In genomic region chr8:94950458-94950857, GRCm38 (mm10) we compare ENCODE assay signal across 15 mouse cellular contexts. TPM values are rescaled to one million over a fixed set of nuclear protein-coding genes. Genes with fewer than 3 reads are reported as not detected.
DNase-seq lines count a peak whose midpoint lies in the region; ATAC-seq lines count a peak whose summit lies in the region.
"Had no signal": no experiment of that assay in that cellular context is flagged by ENCODE, and none has a peak within 500 bp of the region (broad histone marks: within the 10 kb centered on the region; RNA-seq: fewer than 3 reads in every experiment).

No protein-coding gene starts in this region.

- no peak overlapping the region for H3K4me2 ChIP-seq in forebrain, embryonic 12.5 days
- no peak overlapping the region for H3K4me2 ChIP-seq in forebrain, embryonic 14.5 days (ENCODE audit: low read length)
- H3K4me2 ChIP-seq in neural tube, embryonic 13.5 days, result no peak overlapping the region
- H3K4me2 ChIP-seq in neural tube, embryonic 15.5 days, result no peak overlapping the region
- H3K4me2 ChIP-seq in midbrain, embryonic 14.5 days (ENCODE audit: low read length), result no peak overlapping the region
- H3K4me2 ChIP-seq: heart, embryonic 15.5 days; limb, embryonic 15.5 days; lung, embryonic 14.5 days had no signal

- H3K27ac ChIP-seq in forebrain, embryonic 12.5 days, result no peak overlapping the region
- no peak overlapping the region for H3K27ac ChIP-seq in forebrain, embryonic 14.5 days (ENCODE audit: low read depth, low read length)
- H3K27ac ChIP-seq in neural tube, embryonic 13.5 days (replicated peaks), result no peak overlapping the region
- no peak overlapping the region for H3K27ac ChIP-seq in neural tube, embryonic 15.5 days (replicated peaks)
- H3K27ac ChIP-seq in midbrain, embryonic 14.5 days (replicated peaks; ENCODE audit: low read depth, low read length), result no peak overlapping the region; the same call in 1 of the 2 replicates
- H3K27ac ChIP-seq: gastrocnemius, adult 2 months; heart, embryonic 15.5 days; limb, embryonic 15.5 days; liver, embryonic 14.5 days had no signal

- H3K9me3 ChIP-seq in forebrain, embryonic 12.5 days, result no peaks in the 10 kb centered on the region
- H3K9me3 ChIP-seq in forebrain, embryonic 14.5 days (replicated peaks; ENCODE audit: control insufficient read depth, low read length), result no peaks in the 10 kb centered on the region
- no peaks in the 10 kb centered on the region for H3K9me3 ChIP-seq in neural tube, embryonic 13.5 days
- H3K9me3 ChIP-seq in neural tube, embryonic 15.5 days (replicated peaks), result no peaks in the 10 kb centered on the region
- no peaks in the 10 kb centered on the region for H3K9me3 ChIP-seq in midbrain, embryonic 14.5 days (ENCODE audit: control insufficient read depth, low read length)
- H3K9me3 ChIP-seq: heart, embryonic 15.5 days; limb, embryonic 15.5 days had no signal

- H3K4me1 ChIP-seq in forebrain, embryonic 12.5 days, result peaks cover 6% of the 10 kb centered on the region
- peaks cover 5% of the 10 kb centered on the region; the same call in 1 of the 2 replicates for H3K4me1 ChIP-seq in forebrain, embryonic 14.5 days (ENCODE audit: control insufficient read depth, insufficient read depth, low read length)
- peaks cover 34% of the 10 kb centered on the region for H3K4me1 ChIP-seq in neural tube, embryonic 13.5 days (replicated peaks)
- H3K4me1 ChIP-seq in neural tube, embryonic 15.5 days, result peaks cover 17% of the 10 kb centered on the region
- H3K4me1 ChIP-seq in midbrain, embryonic 14.5 days (ENCODE audit: control insufficient read depth, insufficient read depth, low read length), result no peaks in the 10 kb centered on the region

- WGBS in forebrain, embryonic 12.5 days, result 78% methylated on average over 5 of the region's 5 CpGs
- 76% methylated on average over 5 of the region's 5 CpGs for WGBS in forebrain, embryonic 14.5 days
- 71% methylated on average over 5 of the region's 5 CpGs for WGBS in neural tube, embryonic 13.5 days
- WGBS in neural tube, embryonic 15.5 days, result 77% methylated on average over 5 of the region's 5 CpGs
- 75% methylated on average over 5 of the region's 5 CpGs for WGBS in midbrain, embryonic 14.5 days

- no peak overlapping the region for H3K9ac ChIP-seq in forebrain, embryonic 12.5 days
- no peak overlapping the region for H3K9ac ChIP-seq in forebrain, embryonic 14.5 days (ENCODE audit: low read length)
- no peak overlapping the region for H3K9ac ChIP-seq in neural tube, embryonic 13.5 days
- no peak overlapping the region for H3K9ac ChIP-seq in neural tube, embryonic 15.5 days (replicated peaks)
- H3K9ac ChIP-seq in midbrain, embryonic 14.5 days (replicated peaks; ENCODE audit: low read length), result no peak overlapping the region
- H3K9ac ChIP-seq: heart, embryonic 15.5 days; limb, embryonic 15.5 days; liver, embryonic 14.5 days; lung, embryonic 14.5 days had no signal

- H3K27me3 ChIP-seq in forebrain, embryonic 12.5 days, result no peaks in the 10 kb centered on the region
- H3K27me3 ChIP-seq in forebrain, embryonic 14.5 days (replicated peaks; ENCODE audit: control insufficient read depth, insufficient read depth, low read length), result no peaks in the 10 kb centered on the region
- no peaks in the 10 kb centered on the region for H3K27me3 ChIP-seq in neural tube, embryonic 13.5 days
- no peaks in the 10 kb centered on the region for H3K27me3 ChIP-seq in neural tube, embryonic 15.5 days (replicated peaks)
- H3K27me3 ChIP-seq in midbrain, embryonic 14.5 days (ENCODE audit: control insufficient read depth, insufficient read depth, low read length), result no peaks in the 10 kb centered on the region
- H3K27me3 ChIP-seq: limb, embryonic 15.5 days had no signal

- no peaks in the 10 kb centered on the region for H3K36me3 ChIP-seq in forebrain, embryonic 12.5 days (replicated peaks)
- no peaks in the 10 kb centered on the region for H3K36me3 ChIP-seq in forebrain, embryonic 14.5 days (ENCODE audit: control insufficient read depth, insufficient read depth, low read length)
- H3K36me3 ChIP-seq in neural tube, embryonic 13.5 days, result no peaks in the 10 kb centered on the region
- no peaks in the 10 kb centered on the region for H3K36me3 ChIP-seq in neural tube, embryonic 15.5 days
- H3K36me3 ChIP-seq in midbrain, embryonic 14.5 days (ENCODE audit: control insufficient read depth, insufficient read depth, low read length), result no peaks in the 10 kb centered on the region
- H3K36me3 ChIP-seq: heart, embryonic 15.5 days; limb, embryonic 15.5 days had no signal

- DNase-seq in forebrain, embryonic 14.5 days (ENCODE audit: low spot score), result no peak
- no peak for DNase-seq in midbrain, embryonic 14.5 days
- no peak for DNase-seq in urinary bladder, postnatal 4 days (ENCODE audit: low spot score in 2 of 2)
- DNase-seq in retina, embryonic 14.5 days (ENCODE audit: low spot score), result no peak

- no peak overlapping the region for H3K4me3 ChIP-seq in forebrain, embryonic 12.5 days (replicated peaks)
- H3K4me3 ChIP-seq in forebrain, embryonic 14.5 days (ENCODE audit: low read depth, low read length), result no peak overlapping the region
- no peak overlapping the region for H3K4me3 ChIP-seq in neural tube, embryonic 13.5 days
- no peak overlapping the region for H3K4me3 ChIP-seq in neural tube, embryonic 15.5 days (replicated peaks)
- no peak overlapping the region for H3K4me3 ChIP-seq in midbrain, embryonic 14.5 days (replicated peaks; ENCODE audit: low read depth, low read length)
- H3K4me3 ChIP-seq: gastrocnemius, adult 2 months; heart, embryonic 15.5 days; limb, embryonic 15.5 days had no signal

- peak; percentile 40 for ATAC-seq in forebrain, embryonic 12.5 days (ENCODE audit: low FRiP score)
- no peak for ATAC-seq in forebrain, embryonic 14.5 days
- ATAC-seq in neural tube, embryonic 13.5 days (ENCODE audit: low read depth), result peak; percentile 45; the same call in 1 of the 2 replicates
- no peak; the same call in 1 of the 2 replicates for ATAC-seq in neural tube, embryonic 15.5 days (ENCODE audit: low FRiP score)
- peak; percentile 34; the same call in 1 of the 2 replicates for ATAC-seq in midbrain, embryonic 14.5 days (ENCODE audit: low FRiP score, low TSS enrichment)

RNA-seq across cellular contexts. Expression of gene Adgrg1, which starts 24.1 kb away (rescaled TPM):
- polyA plus RNA-seq in forebrain, embryonic 12.5 days (2016; fragmentation: Nextera tagmentation; extraction: Ambion mirVana), result 180 and 222 TPM in 2 replicates
- polyA plus RNA-seq in forebrain, embryonic 14.5 days (2014; fragmentation: Nextera tagmentation; extraction: Ambion mirVana), result 145 and 157 TPM in 2 replicates
- 160 and 168 TPM in 2 replicates for polyA plus RNA-seq in neural tube, embryonic 13.5 days (2015; fragmentation: Nextera tagmentation; extraction: Ambion mirVana)
- 80.9 and 96.9 TPM in 2 replicates for polyA plus RNA-seq in neural tube, embryonic 15.5 days (2015; fragmentation: Nextera tagmentation; extraction: Ambion mirVana)
- 112 and 165 TPM in 2 replicates for polyA plus RNA-seq in midbrain, embryonic 14.5 days (2014; fragmentation: Nextera tagmentation; extraction: Ambion mirVana)

RNA-seq across cellular contexts. Expression of gene Adgrg5, which starts 27.0 kb away (rescaled TPM):
- polyA plus RNA-seq in forebrain, embryonic 12.5 days (2016; fragmentation: Nextera tagmentation; extraction: Ambion mirVana), result not detected in 2 replicates
- not detected in 2 replicates for polyA plus RNA-seq in forebrain, embryonic 14.5 days (2014; fragmentation: Nextera tagmentation; extraction: Ambion mirVana)
- polyA plus RNA-seq in neural tube, embryonic 13.5 days (2015; fragmentation: Nextera tagmentation; extraction: Ambion mirVana), result 0.07 and 0.48 TPM in 2 replicates
- 0.28 and 1.3 TPM in 2 replicates for polyA plus RNA-seq in neural tube, embryonic 15.5 days (2015; fragmentation: Nextera tagmentation; extraction: Ambion mirVana)
- 0.12 TPM in 1 of 2 replicates, not detected in the other for polyA plus RNA-seq in midbrain, embryonic 14.5 days (2014; fragmentation: Nextera tagmentation; extraction: Ambion mirVana)
- polyA plus RNA-seq: embryonic facial prominence, embryonic 11.5 days; neural tube, embryonic 11.5 days had no signal

RNA-seq across cellular contexts. Expression of gene Ccdc102a, which starts 32.6 kb away (rescaled TPM):
- polyA plus RNA-seq in forebrain, embryonic 12.5 days (2016; fragmentation: Nextera tagmentation; extraction: Ambion mirVana), result 11.8 and 15.9 TPM in 2 replicates
- polyA plus RNA-seq in forebrain, embryonic 14.5 days (2014; fragmentation: Nextera tagmentation; extraction: Ambion mirVana), result 6.9 and 7.9 TPM in 2 replicates
- polyA plus RNA-seq in neural tube, embryonic 13.5 days (2015; fragmentation: Nextera tagmentation; extraction: Ambion mirVana), result 8.1 and 10.1 TPM in 2 replicates
- polyA plus RNA-seq in neural tube, embryonic 15.5 days (2015; fragmentation: Nextera tagmentation; extraction: Ambion mirVana), result 6.2 and 13.2 TPM in 2 replicates
- 3.6 and 5.2 TPM in 2 replicates for polyA plus RNA-seq in midbrain, embryonic 14.5 days (2014; fragmentation: Nextera tagmentation; extraction: Ambion mirVana)
- polyA plus RNA-seq: CD4-positive, CD25-positive, alpha-beta regulatory T cell, adult 4 months had no signal

Comparison
In these comparisons a context has a peak if more than half of its experiments do, and no peak if none do; other contexts are left out.
1. ATAC-seq: peak in forebrain, embryonic 12.5 days (single experiment), neural tube, embryonic 13.5 days (single experiment) and midbrain, embryonic 14.5 days (single experiment); none in forebrain, embryonic 14.5 days (single experiment) and neural tube, embryonic 15.5 days (single experiment).